Mouse (Mus musculus) mature B cell (primary cell): Measurements from ENCODE around the gene Shisa6.

Source experiments
- in situ Hi-C: fragments of 300-500 bp; cut with MboI; formaldehyde crosslinking; loops from 2 replicates; pipeline ENCODE4 v1.14.3; 2019

Gene Shisa6

DNA sequence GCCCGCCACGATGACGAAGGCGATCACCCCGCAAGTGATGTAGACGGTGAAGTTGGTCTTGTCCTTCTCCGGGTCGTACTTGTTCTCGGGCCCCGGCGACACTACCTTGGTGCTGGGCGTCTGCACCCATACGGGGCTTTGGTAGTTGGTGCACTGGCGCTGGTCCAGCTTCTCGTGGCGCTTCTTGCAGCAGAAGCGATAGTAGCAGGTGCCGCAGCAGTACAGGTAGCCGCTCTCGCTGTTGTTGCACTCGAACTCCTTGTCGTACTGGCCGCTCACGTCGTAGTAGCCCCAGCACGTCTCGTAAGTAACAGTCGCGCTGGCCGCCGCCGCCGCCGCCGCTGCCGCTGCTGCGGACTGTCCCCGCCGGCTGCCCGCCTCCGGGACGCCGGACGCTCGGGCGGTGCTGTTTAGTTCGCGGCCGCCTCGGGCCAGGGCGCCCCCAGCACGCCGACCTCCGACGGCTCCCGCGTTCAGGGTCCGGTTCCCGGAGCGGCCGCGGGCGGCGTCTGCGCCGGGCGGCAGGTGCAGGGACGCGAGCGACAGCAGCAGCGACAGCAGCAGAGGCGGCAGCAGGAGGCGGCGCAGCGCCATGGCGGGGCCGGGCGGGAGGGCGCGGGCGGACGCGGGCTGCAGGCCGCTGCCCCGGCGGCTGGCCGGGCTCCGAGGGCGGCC, at the start of gene Shisa6:
Gene Shisa6 (minus strand): TSS at position 594 of the 675 bp plus-strand sequence.
- in situ Hi-C loops, result no loop called here

DNA sequence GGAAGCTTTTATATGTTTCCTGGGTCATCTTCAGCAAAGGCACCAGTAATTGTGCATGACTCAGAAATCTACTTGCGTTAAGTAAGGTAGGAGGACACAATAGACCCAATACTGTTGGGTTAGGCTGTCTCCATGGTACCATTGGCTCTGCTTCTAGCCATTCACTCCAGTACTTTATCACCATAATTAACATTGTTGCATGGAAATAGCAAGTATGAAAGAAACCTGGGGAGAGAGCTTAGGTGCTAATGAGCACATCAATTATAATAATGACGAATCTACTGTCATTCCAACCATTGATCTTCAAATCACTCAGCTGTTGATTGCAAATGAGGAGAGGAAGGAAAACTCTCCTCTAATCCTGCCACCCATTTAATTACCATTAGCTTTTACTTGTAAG, 48.1 kb upstream of the Shisa6 start:
- in situ Hi-C loops, result no loop called here

DNA sequence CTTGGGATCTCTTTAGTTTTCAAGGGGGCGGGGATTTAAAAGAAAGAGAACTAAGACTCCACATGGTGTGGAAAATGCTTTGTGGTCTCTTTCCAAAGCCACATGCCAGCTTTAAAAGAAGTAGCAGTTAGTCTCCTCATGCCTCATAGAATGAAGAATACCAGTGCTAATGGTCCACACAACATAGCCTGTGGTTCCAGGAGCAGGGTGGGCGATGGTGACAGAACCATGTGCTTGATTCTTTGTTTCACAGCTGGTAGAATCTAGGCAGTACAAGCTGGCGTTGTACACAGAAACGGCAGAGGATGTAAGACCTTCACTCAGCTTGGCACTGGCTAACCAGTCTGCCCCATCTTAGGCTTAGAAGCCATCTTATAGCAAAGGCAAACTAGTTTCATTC, 43.3 kb upstream of the Shisa6 start:
- in situ Hi-C loops, result no loop called here

DNA sequence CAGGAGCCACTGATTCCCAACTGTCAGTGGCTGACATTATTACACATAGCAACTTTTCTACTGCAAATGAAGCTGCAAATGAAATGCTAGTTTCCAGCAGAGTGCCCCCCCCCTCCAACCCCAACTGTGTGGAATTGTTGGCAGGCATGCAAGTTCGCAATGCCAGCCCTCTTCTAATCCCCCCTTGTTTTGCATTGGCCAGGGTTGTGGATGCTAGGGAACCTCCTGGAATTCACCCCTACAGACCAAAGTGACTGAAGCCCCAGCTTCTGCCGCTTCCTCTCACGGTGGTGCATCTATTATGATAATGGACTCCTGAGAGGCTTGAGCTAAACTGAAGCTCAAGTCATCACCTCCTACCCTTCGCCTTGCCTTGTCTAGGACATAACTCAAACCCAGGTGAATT, 42.6 kb upstream of the Shisa6 start:
- in situ Hi-C loops, result no loop called here

DNA sequence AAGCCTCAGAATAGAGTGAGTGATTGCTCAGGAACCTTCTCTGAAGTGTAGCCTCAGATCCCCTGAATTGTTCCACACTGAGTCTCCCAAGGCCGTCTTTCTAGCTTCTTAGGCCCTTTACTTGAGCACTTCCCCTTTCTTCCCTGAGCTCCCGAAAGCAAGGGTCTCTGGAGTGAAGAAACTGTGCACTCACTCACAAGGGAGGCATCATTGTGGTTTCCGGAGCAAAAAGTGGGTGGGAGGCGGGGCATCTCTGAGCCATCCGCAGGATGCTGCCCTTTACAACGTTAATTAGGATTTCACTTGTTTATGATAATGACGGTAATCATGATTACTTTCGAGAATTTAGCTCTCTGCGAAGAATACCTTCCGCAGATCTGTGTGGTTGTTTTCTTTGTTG, 41.6 kb upstream of the Shisa6 start:
- in situ Hi-C loops, result no loop called here

DNA sequence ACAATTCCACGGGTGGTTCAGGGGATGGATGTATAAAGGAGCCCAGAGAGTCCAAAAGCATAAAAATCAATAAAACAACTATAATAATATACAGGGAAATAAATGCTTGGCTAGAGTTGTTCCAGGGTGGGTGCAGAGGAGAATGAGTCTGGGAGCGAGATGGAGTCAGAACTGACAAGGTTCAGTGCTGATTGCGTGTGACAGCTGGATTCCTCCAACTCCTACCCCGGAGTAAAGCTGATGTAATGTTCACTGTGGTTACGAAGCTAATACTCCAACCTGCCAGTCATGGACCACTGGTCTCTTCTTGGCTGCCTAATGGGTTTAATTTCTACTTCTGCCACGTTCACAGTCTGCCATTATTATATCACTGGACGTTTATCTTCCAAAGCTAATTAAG, 36.5 kb upstream of the Shisa6 start:
- in situ Hi-C loops, result no loop called here

DNA sequence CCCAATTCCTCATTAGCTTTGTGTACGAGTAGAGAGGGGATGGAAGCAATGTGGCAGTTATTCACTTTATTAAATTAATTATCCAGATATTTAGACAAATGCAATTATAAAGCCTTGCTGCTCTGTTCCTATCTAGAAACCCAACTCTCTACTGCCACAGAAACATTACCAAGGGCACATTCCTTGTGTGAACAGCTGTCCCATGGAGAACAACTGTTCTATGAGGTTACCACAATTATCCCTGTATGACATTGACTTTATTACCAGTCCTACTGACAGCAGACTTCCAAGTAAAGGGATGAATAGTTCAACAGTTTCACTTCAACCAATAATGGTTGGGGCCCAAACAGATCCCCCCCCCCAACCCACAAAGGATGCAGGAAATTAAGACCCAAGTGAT, 12.1 kb upstream of the Shisa6 start:
- in situ Hi-C loops, result no loop called here

DNA sequence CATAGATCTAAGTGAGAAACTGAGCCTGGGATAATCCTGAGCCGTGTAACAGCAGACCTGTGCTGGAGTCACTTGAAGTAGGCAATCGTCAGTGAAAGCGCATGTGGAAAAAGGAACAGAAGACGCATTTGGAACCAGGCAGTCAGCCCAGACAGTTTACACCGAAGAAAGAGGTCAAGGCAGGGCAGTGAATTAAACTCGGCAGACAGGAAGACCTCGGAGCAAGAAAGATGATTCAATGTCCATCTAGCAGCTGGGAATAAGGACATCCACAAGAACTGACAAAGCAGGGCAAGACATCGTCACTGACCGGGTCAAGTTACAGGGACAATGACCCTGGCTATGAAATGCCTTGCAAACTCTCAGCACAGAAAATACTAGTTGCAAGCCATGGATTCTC, 10.1 kb upstream of the Shisa6 start:
- in situ Hi-C loops, result no loop called here

DNA sequence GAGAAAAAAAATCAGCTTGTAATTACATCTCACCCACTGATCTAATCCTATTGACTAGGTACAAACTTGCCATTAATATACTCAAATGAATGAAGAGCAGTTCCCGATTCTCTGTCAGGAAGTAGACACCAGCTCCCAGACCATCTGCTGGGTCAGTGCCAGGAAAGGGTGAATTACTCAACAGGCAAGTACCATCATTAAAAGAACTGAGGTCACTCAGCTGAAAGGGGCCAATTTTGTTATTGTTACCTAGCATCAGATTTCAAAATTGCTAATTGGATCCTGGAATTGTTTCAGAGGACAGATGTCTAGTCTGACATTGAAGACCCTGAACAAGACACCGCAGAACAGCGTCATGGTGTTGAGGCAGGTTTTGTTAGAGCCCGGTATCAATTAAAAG, 9.4 kb upstream of the Shisa6 start:
- in situ Hi-C loops, result no loop called here

DNA sequence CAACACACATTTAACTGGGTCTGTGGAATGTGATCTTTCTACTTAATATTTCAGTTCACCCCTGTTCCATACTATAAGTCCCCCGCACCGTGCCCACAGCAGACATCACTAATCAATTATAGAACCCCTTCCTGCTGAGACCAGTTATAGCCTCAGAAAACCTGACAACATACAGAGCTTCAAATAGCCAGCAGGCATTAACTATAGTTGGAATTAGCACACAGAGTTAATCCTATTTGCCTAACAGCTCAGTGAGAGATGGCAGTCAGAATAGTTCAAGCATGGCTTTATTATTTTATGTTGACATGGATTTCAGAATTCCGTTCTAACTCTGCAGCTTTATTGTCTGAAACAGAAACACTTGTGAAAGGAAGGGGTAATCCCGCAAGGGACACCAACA, 8.5 kb upstream of the Shisa6 start:
- in situ Hi-C loops, result no loop called here

DNA sequence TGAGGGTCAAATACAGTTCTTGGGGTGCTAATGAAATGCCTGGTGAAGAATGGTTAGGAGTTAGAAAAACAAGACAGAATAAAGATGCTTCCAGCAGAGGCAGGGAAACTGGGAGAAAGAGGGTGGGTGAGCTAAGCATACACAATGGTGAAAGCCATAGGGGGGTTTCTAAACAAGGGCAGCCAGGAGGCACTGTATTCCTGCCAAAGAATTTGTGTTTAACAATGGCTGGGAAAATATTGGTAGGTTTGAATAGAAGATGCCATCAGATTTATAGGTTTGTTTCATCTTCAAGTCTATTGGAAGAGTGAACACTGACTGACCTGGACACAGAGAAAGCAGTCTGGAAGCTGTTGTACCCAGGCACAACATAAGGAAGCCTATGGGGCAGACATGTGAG, 2.4 kb upstream of the Shisa6 start:
- in situ Hi-C loops, result no loop called here

DNA sequence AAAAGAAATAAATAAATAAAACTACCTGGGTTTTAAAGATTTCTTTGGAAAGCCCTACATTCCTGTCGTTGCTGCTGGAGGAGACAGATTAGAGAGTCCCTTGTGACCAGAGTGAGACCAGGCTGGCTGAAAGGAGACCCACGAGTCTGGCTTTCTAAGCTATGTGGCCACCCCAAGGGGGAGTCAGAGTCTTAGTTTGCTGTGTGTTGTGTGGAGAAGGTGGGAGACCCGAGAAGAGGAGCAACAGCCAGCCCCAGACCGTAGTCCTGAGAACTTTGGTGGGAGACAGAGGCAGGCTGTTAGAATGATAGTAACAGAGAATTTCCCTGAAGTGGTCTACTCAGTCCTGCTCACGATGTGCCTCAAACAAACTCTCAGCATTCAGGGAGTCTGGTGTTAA, 1.6 kb upstream of the Shisa6 start:
- in situ Hi-C loops, result no loop called here

DNA sequence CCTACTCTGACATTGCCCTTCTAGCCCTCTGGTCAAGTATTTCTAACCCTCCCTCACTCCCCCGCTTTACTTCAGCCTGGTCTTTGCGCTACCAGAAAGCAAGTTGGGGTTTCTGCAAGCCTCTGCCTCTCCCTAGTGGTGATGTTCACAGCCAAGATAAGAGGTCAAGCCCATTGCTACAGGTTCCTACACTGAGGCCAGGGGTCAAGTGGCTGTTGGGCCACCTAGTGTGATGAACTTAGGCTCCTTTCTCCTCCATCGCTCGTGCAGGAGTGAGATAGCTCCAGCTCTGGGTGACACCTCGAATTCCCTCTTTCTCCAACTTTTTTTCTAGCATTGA, 1.2 kb upstream of the Shisa6 start:
- in situ Hi-C loops, result no loop called here

DNA sequence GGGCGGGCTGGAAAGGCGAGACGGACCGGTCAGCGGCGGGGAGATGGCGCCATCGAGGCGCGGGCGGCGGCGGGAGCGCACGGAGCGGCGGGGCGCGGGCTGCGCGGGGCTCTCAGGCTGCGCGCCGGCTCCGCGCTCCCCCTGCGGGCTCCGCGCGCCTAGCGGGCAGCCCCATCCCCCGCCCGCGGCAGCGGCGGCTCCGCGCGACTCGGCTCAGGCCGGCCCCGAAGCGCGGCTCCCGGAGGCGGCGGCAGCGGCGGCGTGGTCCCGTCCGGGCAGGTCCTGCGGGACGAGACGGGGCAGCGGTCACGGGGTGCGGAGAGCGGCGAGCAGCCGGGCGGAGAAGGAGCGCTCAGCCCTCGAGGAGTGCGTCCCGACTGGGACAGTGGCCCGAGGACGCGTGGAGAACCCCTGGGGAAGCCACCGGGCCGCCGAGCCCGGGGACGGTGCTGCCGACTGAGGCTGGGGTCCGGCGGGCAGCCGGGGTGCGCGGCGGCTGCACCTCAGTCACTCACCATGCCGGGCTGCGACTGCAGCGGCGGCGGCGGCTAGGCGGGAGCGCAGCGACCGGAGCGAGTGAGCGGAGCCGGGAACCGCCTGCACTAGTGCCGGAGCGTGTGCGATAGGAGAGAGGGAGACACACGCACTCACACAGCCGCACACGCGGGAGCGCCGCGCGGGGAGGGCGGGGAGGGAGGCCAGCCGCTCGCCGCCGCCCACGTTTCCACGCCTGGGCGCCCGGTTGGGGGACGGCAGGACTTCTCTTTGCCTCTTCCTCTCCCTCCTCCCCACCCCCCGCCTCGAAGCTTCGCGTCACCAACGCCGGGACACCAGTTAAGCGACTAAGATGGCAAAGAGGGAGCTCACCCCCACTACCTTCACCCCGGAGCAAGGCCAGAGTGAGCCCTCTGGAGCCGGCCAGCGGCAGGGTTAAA, 549 bp upstream of the Shisa6 start:
- in situ Hi-C loops, result no loop called here

DNA sequence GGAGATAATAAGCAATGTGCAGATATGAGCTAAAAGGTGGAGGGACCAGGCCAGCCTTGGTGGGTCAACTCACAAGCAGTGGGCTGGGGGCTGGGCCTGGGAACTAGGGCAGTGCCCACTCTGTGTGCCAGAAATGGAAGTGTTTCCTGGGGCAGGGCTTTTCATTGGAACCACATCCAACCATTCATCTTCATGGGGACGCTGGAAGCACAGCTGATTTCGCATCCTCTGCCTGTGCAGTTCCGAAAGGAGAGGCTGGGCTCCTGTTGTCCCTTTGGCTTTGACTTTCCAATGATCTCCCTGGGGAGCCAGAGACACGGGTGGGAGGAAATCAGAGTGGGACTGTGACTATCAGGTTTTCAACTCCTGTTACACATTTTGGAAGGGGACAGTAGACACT, 1.5 kb downstream of the Shisa6 start:
- in situ Hi-C loops, result no loop called here

DNA sequence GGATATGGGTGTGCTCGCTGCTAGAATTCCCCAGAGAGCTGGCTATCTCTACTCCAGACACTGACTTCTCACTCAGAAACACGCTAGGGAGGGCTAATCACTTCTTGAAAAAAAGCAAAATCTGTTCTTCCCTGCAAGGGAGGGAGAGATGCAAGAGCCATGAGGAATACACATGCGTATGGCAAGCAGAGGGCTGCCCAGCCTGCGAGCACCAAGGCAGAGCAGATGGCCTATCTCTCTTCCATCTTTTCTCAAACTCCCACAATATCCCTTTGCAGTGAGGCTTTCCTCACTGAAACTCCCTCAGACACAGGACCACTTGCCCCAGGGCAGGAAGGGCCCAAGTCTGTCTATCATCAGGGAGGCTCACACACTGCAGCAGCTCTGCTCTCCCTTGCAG, 3.4 kb downstream of the Shisa6 start:
- in situ Hi-C loops, result no loop called here

DNA sequence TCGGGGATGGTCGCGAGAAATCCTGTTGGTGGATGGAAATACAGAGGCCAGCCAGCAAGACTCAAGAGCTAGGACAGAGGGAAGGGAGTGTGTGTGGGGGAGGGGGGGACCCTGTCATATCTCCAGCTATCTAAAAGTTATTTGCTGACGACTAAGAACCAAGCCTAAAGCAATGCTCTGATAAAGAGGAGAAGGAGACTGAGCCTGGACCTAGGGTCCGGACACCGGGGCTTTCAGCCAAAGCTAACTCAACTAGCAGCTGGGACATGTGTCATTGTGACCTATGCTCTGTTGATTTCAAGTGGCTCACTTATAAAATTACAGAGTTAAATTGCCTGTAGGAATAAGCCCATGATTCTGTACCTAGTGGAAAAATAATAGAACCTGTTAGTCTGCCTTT, 6.4 kb downstream of the Shisa6 start:
- in situ Hi-C loops, result no loop called here

DNA sequence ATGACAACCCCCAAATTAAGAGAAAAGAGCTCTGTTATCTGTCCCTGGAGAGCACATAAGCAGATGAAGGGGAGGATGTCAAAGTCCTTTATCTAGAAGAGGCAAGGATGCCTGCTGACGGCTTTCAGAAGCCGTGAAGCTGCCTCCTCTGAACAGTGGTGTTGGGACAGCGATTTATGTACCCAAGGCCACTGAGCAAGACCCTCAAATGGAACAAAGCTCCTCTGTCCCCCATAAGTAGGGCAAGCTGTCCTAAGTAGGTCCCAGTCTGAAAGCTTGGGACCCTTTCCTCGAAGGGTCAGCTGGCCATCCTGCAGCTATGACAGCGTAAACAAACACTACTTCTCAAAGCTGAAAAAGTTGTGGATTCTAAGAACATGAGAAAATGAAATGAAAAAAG, 11.4 kb downstream of the Shisa6 start:
- in situ Hi-C loops, result no loop called here

DNA sequence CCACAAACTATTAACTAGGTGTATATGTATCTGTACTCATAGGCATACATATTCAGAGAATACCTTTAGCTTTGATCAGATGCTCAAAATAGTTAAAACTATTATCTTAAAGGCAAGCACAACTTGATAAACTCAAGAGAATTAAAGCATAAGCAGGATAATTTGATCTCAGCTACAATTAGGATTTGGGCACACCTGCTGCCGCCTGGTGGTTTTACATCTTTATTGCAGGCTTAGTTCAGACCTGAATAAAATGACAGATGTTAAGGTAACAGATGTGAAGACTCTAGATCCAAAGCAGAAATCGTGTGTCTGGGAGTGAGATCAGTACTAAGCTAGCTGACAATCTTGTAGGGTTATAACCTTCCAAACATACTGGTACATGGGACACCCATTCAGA, 24.8 kb downstream of the Shisa6 start:
- in situ Hi-C loops, result no loop called here

DNA sequence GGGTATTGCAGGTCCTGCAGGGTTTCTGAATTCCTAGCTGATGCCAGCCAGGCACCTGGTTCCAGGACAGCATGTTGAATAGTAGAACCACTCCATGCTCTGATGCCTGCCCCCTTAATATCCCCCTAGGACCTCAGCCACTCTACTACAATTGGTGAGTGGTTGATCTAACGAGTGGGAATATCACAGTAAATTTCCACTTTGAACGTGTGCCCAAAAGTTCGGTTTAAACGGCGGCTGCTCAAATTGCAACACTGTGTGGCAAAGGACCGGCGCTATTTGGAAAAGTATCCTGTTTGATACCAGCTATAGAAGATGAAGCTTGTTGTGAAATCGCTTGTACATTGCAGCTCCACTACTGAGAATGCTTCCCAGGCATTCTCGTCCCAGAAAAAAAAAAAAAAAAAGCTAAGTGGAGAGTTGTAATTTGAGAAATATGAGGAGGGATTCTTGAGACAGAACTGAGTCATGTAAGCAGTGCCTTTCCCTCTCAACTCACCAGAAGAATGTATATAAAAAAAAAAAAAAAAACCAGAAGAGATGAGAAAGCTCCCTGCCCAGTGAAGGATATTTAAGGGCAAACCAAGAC, 26.8 kb downstream of the Shisa6 start:
- in situ Hi-C loops, result no loop called here

DNA sequence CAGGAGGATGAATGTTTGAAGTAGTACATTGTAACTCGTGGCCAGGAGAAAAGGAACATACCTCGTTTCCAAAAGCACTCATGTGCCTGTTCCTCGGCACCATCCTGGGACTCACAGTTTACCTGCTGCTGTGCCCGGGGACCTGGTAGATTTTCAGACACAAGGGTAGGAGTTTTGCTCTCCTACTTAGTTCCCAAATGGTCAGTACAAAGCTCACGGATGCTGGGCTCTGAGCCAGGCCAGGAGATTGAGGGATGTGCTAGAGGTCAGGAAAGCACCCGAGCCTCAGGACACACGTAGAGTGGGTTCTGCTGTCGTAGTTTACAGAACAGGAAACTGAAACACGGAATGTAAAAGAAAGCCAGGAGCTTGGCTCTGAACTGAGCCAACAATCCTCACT, 29.5 kb downstream of the Shisa6 start:
- in situ Hi-C loops, result no loop called here

DNA sequence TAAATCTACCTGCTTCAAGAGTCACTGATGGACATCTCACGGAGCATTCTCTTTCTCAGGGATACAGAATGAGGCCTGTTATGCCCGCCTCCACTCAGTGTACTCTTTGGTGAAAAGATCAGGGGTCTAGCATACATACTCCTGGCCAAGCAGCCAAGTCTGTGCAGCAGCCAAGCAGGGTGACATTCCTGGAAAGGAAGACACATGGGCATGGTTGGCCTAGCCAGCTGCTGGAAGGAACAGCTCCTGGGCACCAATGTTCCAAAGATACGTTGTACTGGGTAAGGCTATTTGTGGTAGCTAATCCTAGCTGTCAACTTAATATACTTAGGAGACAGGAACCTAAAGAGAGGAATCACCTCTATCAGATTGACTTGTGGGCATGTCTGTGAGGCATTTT, 31.4 kb downstream of the Shisa6 start:
- in situ Hi-C loops, result no loop called here

DNA sequence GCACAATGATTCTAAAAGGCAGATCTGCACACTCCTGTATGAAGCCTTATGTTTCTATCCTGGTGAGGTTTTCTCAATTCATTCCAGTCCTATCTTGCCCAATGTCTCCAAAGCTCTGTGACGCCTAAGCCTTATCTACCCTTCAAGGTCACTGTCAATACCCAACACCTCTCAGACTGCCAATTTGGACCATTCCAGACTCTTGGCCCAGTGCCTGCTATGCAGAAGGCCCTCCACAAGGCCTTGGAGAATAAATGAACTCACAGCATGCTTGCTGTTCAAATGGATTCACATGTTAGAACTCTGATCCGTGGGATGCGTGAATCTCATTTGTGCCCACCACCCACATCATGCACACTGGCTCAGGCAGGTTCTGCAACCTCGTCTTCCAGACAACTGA, 38.0 kb downstream of the Shisa6 start:
- in situ Hi-C loops, result no loop called here
